Mouse (Mus musculus): ENCODE data around the gene Fam187b.

GRCm38 (mm10) chr7:30981703-30982102 lies 8.1 kb downstream of the Fam187b start:
- TF ChIP-seq CTCF (IDR thresholded peaks at IDR 0.05; ENCODE audit: low read depth) (no peak), EP300 (IDR thresholded peaks at IDR 0.05; ENCODE audit: low read depth) (no peak)
